Mouse (Mus musculus) CH12.LX (cell line): ENCODE measurements around the gene St7. TPM values are rescaled to one million over a fixed set of nuclear protein-coding genes. Genes with fewer than 3 reads are reported as not detected.
A peak's percentile ranks its signal among the peaks of the same experiment; 100 is the strongest.

Experiments
- DNase-seq: peaks from one replicate; pipeline ENCODE4 v3.0.0-alpha.2; 2013; ENCODE audit errors: extremely low read depth
- H3K27ac ChIP-seq: 2 replicates; pipeline ENCODE4 v1.5.1; 2012; ENCODE audit warnings: low read depth, mild to moderate bottlenecking, control low read depth, moderate library complexity; ENCODE audit not compliant: insufficient read depth
- H3K27me3 ChIP-seq: replicated peaks from 2 replicates; pipeline ENCODE3; 2012; ENCODE audit warnings: inconsistent platforms
- H3K36me3 ChIP-seq, 2 experiments: replicated peaks in 1 of 2; 2 replicates each; pipeline versions ENCODE3 to v1.6.1; 2012; ENCODE audit warnings: inconsistent platforms in 1 of 2, low read length in 1 of 2, mild to moderate bottlenecking in 1 of 2, mixed read lengths in 1 of 2, moderate library complexity in 1 of 2; ENCODE audit not compliant: control insufficient read depth in 1 of 2, insufficient read depth in 1 of 2
- H3K4me1 ChIP-seq, 2 experiments: 2 replicates each; pipeline ENCODE4 v1.6.1; 2012; ENCODE audit warnings: inconsistent platforms in 1 of 2, moderate library complexity in 1 of 2; ENCODE audit not compliant: insufficient read depth in 2 of 2, control insufficient read depth in 1 of 2
- H3K4me2 ChIP-seq: 2 replicates; pipeline ENCODE4 v1.6.1; 2012; ENCODE audit warnings: low read depth, mild to moderate bottlenecking, control low read depth; ENCODE audit not compliant: poor library complexity, insufficient read depth, severe bottlenecking
- H3K4me3 ChIP-seq, 3 experiments: fragments of 150-350 bp in 1 of 3; sonication (generic) in 1 of 3; replicated peaks in 1 of 3; 2 replicates each; pipeline versions ENCODE3 to v1.5.1; 2011 to 2012; ENCODE audit warnings: low read depth in 2 of 3, low read length in 2 of 3, mild to moderate bottlenecking in 2 of 3, moderate library complexity in 2 of 3, control low read depth in 1 of 3, improper control_type of control experiment in 1 of 3, inconsistent platforms in 1 of 3, mixed read lengths in 1 of 3; ENCODE audit not compliant: poor library complexity in 1 of 3
- H3K79me2 ChIP-seq: replicated peaks from 2 replicates; pipeline ENCODE4 v1.6.1; 2012; ENCODE audit warnings: mild to moderate bottlenecking, moderate library complexity; ENCODE audit not compliant: control insufficient read depth, poor library complexity, insufficient read depth, severe bottlenecking; ENCODE audit errors: extremely low read depth
- H3K9ac ChIP-seq: 2 replicates; pipeline ENCODE4 v1.6.1; 2012; ENCODE audit warnings: low read depth, mild to moderate bottlenecking, control low read depth, moderate library complexity; ENCODE audit not compliant: insufficient read depth
- H3K9me3 ChIP-seq: replicated peaks from 2 replicates; pipeline ENCODE3; 2012; ENCODE audit warnings: low read length, inconsistent platforms, mixed read lengths
- BHLHE40 ChIP-seq: IDR thresholded peaks from 2 replicates; pipeline ENCODE4 v1.6.1; 2011; ENCODE audit warnings: mild to moderate bottlenecking, low read depth, low read length, improper control_type of control experiment
- CHD1 ChIP-seq: IDR thresholded peaks from 2 replicates; pipeline ENCODE4 v1.6.1; 2012; ENCODE audit warnings: low read depth, low read length, improper control_type of control experiment, inconsistent platforms
- CHD2 ChIP-seq: IDR thresholded peaks from 2 replicates; pipeline ENCODE4 v1.6.1; 2011; ENCODE audit warnings: low read length, improper control_type of control experiment
- CTCF ChIP-seq, 2 experiments: IDR thresholded peaks in 1 of 2; conservative IDR thresholded peaks in 1 of 2; 2 replicates each; pipeline ENCODE4 v1.5.1; 2011 to 2012; ENCODE audit warnings: low read depth in 2 of 2, low read length in 2 of 2, improper control_type of control experiment in 1 of 2, inconsistent platforms in 1 of 2, mild to moderate bottlenecking in 1 of 2, moderate library complexity in 1 of 2
- ETS1 ChIP-seq: conservative IDR thresholded peaks from 2 replicates; pipeline ENCODE4 v1.6.1; 2012; ENCODE audit warnings: low read depth, mild to moderate bottlenecking, inconsistent platforms, low read length, improper control_type of control experiment, moderate library complexity
- IRF4 ChIP-seq: IDR thresholded peaks from 2 replicates; pipeline ENCODE4 v1.6.1; 2014; ENCODE audit warnings: low read depth, mild to moderate bottlenecking, inconsistent platforms, low read length, improper control_type of control experiment
- JUN ChIP-seq: IDR thresholded peaks from 2 replicates; pipeline ENCODE4 v1.6.1; 2011; ENCODE audit warnings: low read depth, mild to moderate bottlenecking, low read length, improper control_type of control experiment, moderate library complexity; ENCODE audit not compliant: insufficient read depth
- MEF2A ChIP-seq: IDR thresholded peaks from 2 replicates; pipeline ENCODE4 v1.6.1; 2014; ENCODE audit warnings: low read depth, mild to moderate bottlenecking, inconsistent platforms, low read length, improper control_type of control experiment, borderline replicate concordance
- MYC ChIP-seq: IDR thresholded peaks from 2 replicates; pipeline ENCODE4 v1.6.1; 2011; ENCODE audit warnings: low read depth, mild to moderate bottlenecking, improper control_type of control experiment, low read length
- NRF1 ChIP-seq: IDR thresholded peaks from 2 replicates; pipeline ENCODE4 v1.6.1; 2014; ENCODE audit warnings: low read depth, mild to moderate bottlenecking, inconsistent platforms, low read length, improper control_type of control experiment, moderate library complexity
- PAX5 ChIP-seq: IDR thresholded peaks from 2 replicates; pipeline ENCODE4 v1.6.1; 2012; ENCODE audit warnings: low read length, inconsistent platforms, mixed read lengths
- POLR2A ChIP-seq: IDR thresholded peaks from 2 replicates; pipeline ENCODE4 v1.6.1; 2011; ENCODE audit warnings: low read depth, mild to moderate bottlenecking, improper control_type of control experiment, low read length
- RAD21 ChIP-seq: IDR thresholded peaks from 2 replicates; pipeline ENCODE4 v1.6.1; 2011; ENCODE audit warnings: low read depth, mild to moderate bottlenecking, low read length, improper control_type of control experiment, moderate library complexity
- SIN3A ChIP-seq: IDR thresholded peaks from 2 replicates; pipeline ENCODE4 v1.6.1; 2012; ENCODE audit warnings: low read length, improper control_type of control experiment, inconsistent platforms
- SMC3 ChIP-seq: IDR thresholded peaks from 2 replicates; pipeline ENCODE4 v1.6.1; 2011; ENCODE audit warnings: low read depth, low read length, improper control_type of control experiment
- TBP ChIP-seq: conservative IDR thresholded peaks from 2 replicates; pipeline ENCODE4 v1.6.1; 2011; ENCODE audit warnings: low read depth, low read length, improper control_type of control experiment
- USF1 ChIP-seq: IDR thresholded peaks from 2 replicates; pipeline ENCODE4 v1.6.1; 2014; ENCODE audit warnings: low read depth, mild to moderate bottlenecking, inconsistent platforms, low read length, improper control_type of control experiment
- ZC3H11A ChIP-seq: IDR thresholded peaks from 2 replicates; pipeline ENCODE4 v1.6.1; 2012; ENCODE audit warnings: low read depth, mild to moderate bottlenecking, inconsistent platforms, low read length, improper control_type of control experiment
- ZNF384 ChIP-seq: IDR thresholded peaks from 2 replicates; pipeline ENCODE4 v1.6.1; 2012; ENCODE audit warnings: low read depth, low read length, improper control_type of control experiment, inconsistent platforms
- dilution Hi-C: fragments of 300-500 bp; cut with MboI; formaldehyde crosslinking; loops from 2 replicates; pipeline ENCODE4 v1.14.3; 2020; ENCODE audit warnings: low sequenced_read_pairs; ENCODE audit not compliant: extremely low pct_unique_long_range_greater_than_20kb, extremely low pct_ligation_motif_present
- in situ Hi-C: fragments of 300-500 bp; cut with MboI; formaldehyde crosslinking; loops from 3 replicates; pipeline ENCODE4 v1.14.3; 2019; ENCODE audit warnings: low sequenced_read_pairs, low pct_ligation_motif_present, low pct_unique_long_range_greater_than_20kb, mixed read lengths
- polyA plus RNA-seq: library from polyadenylated mRNA; unstranded; fragments of >175 nt; gene quantifications from 2 replicates; pipeline ENCODE4 v1.2.1, GENCODE M21; 2012; ENCODE audit warnings: low read depth; ENCODE audit not compliant: insufficient read length
- total RNA-seq, 2 experiments: library from RNA; depleted of rRNA; stranded (reverse); fragments of 300-350 nt in 1 of 2; fragments of >200 nt in 1 of 2; gene quantifications; 2 replicates each; pipeline ENCODE4 v1.2.3; 2012 to 2014

Gene St7
- total and polyA plus RNA-seq, 3 experiments, result 33.9 to 64.1 (median 35.3) TPM

- Histone ChIP-seq H3K9ac (no peak overlapping the region), H3K79me2 (peaks cover 2% of the 10 kb centered on the region; the same call in 1 of the 2 replicates), H3K36me3 (peaks cover 0 to 2% of the 10 kb centered on the region in 2 experiments), H3K27ac (no peak overlapping the region), H3K4me2 (peak overlapping the region; percentile 27), H3K4me1 (peaks cover 13 to 62% of the 10 kb centered on the region in 2 experiments; a peak in 3 of 4 replicates), H3K9me3 (no peaks in the 10 kb centered on the region), H3K4me3 (no peak overlapping the region), H3K27me3 (no peaks in the 10 kb centered on the region)
- dilution Hi-C loops (no loop called here), in situ Hi-C loops (loop anchor here (5.0 to 25.0 kb wide), 2 partner anchors 106 to 711 kb away; no protein-coding TSS in a partner anchor)
- peak; percentile 72 for DNase-seq
- no peak for TF ChIP-seq MEF2A
- peak; percentile 59; the same call in 1 of the 2 replicates for TF ChIP-seq ZC3H11A
- TF ChIP-seq SIN3A, result peak; percentile 26; the same call in 1 of the 2 replicates
- TF ChIP-seq RAD21, result peak; percentile 81
- TF ChIP-seq ZNF384, result no peak
- peak; percentile 88 to 90 for TF ChIP-seq CTCF (conservative IDR thresholded peaks at IDR 0.05 in 1 of 2, IDR thresholded peaks at IDR 0.05 in 1 of 2; ENCODE audit: low read depth in 2 of 2, low read length in 2 of 2)
- peak; percentile 96 for TF ChIP-seq SMC3
- no peak for TF ChIP-seq CHD1
- TF ChIP-seq ETS1, result no peak
Observed at GRCm38 (mm10) chr6:17725841-17726460, 33.2 kb downstream of the St7 start.

- no peaks in the 10 kb centered on the region for H3K9me3 ChIP-seq
- no peak overlapping the region for H3K27ac ChIP-seq
- DNase-seq, result no peak
- H3K27me3 ChIP-seq, result no peaks in the 10 kb centered on the region
- no peak overlapping the region for H3K4me3 ChIP-seq
- in situ Hi-C loops (loop anchor here (5.0 to 25.0 kb wide), 2 partner anchors 105 to 710 kb away; no protein-coding TSS in a partner anchor), dilution Hi-C loops (no loop called here)
- H3K79me2 ChIP-seq, result peaks cover 2% of the 10 kb centered on the region; the same call in 1 of the 2 replicates
- peaks cover 14 to 68% of the 10 kb centered on the region in 2 experiments; a peak in 3 of 4 replicates for H3K4me1 ChIP-seq
- TF ChIP-seq MYC (no peak), BHLHE40 (no peak), TBP (no peak), CHD2 (no peak), JUN (no peak), PAX5 (no peak), POLR2A (no peak), NRF1 (no peak), USF1 (no peak), IRF4 (no peak), RAD21 (no peak)
- H3K36me3 ChIP-seq, result peaks cover 0 to 2% of the 10 kb centered on the region in 2 experiments
- H3K4me2 ChIP-seq, result no peak overlapping the region
- H3K9ac ChIP-seq, result no peak overlapping the region
Observed at GRCm38 (mm10) chr6:17727241-17727640, 34.5 kb downstream of the St7 start.
